Mouse (Mus musculus): ENCODE results near the gene Ssc5d. TPM values are rescaled to one million over a fixed set of nuclear protein-coding genes. Genes with fewer than 3 reads are reported as not detected.

The Ssc5d gene
- polyA plus RNA-seq, 1 experiment = 1.0 TPM

DNA sequence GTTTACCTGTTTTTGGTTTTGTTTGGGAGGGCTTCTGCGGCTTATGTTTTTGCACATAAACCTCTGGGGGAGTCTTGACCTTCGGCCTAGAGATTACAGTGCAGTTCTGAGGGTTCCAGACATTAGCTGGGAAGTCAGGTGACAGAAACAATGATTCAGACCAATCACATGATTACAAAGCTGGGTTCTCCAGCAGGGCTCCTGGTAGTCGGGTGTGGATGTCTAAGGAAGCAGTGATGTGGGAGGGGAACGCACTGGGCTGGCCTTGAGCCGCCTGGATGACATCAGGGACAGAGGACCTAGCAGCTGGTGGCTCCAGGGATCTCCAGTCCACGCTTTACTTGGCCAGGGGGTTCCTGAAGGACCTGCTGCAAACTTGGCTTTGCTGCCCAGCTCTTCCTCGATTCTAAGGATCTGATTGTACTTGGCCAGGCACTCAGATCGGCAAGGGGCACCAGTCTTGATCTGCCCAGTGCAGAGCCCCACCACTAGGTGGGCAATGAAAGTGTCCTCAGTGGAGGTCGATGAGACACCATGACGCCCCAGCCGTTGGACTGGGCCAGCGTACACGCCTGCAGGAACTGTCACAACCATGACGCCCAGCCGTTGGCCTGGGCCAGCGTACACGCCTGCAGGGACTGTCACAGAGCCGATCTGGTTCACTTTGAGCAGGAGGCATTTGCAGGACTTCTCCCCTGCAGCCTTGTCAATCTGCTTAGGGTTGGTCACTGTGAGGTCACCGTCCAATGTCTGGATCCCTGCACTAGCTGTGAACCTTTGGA lies 25.2 kb downstream of the Ssc5d start:
- no peak for TF ChIP-seq CTCF (IDR thresholded peaks at IDR 0.05; ENCODE audit: borderline replicate concordance, control insufficient read depth, extremely low read depth, insufficient read depth, low read length, poor library complexity)
- TF ChIP-seq POLR2A (IDR thresholded peaks at IDR 0.05; ENCODE audit: control insufficient read depth, extremely low read depth, insufficient read depth, low read length, poor library complexity) = no peak
- 91% methylated on average over 19 of the region's 19 CpGs for WGBS
- DNase-seq = no peak
- Histone ChIP-seq H3K36me3 (ENCODE audit: control insufficient read depth, insufficient read depth, low read length) (no peaks in the 10 kb centered on the region), H3K4me3 (ENCODE audit: control insufficient read depth, insufficient read depth, low read length) (no peak overlapping the region), H3K4me1 (replicated peaks; ENCODE audit: control insufficient read depth, insufficient read depth, low read length) (peaks cover 4% of the 10 kb centered on the region), H3K27ac (ENCODE audit: control insufficient read depth, insufficient read depth, low read length) (no peak overlapping the region), H3K27me3 (ENCODE audit: control insufficient read depth, insufficient read depth, low read length) (no peaks in the 10 kb centered on the region)

DNA sequence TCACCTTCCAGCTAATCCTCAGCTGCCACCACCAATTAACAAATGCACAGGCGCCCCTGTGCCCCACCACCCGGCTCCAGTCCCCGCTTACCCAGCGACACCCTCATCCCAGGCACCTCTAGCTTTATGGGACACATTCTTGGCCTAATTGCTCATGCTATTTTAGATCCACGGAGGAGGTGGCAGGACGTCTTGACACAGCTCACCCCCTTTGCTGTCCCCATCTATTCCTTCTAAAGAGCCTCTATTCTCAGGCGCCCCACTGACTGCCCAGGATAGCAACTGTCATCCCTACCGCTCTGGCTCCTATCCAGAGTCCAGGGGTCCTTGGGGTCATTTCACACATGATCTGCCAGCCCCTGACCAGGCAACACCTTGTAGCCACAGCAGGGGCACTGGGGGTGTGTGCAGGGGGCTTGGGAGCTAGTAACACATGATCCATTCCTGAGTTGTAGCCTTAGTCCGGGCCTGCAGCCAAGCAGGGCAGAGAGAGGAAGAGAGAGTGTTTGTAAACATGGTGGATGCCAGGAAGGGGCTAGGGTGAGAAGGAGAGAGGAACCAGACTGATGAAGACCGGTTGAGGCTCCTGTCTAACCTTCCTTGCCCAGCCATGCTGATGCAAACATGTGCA lies 28.3 kb downstream of the Ssc5d start:
- Histone ChIP-seq H3K4me1 (replicated peaks; ENCODE audit: control insufficient read depth, insufficient read depth, low read length) (no peaks in the 10 kb centered on the region; the same call in 1 of the 2 replicates), H3K27me3 (ENCODE audit: control insufficient read depth, insufficient read depth, low read length) (no peaks in the 10 kb centered on the region), H3K27ac (ENCODE audit: control insufficient read depth, insufficient read depth, low read length) (no peak overlapping the region), H3K36me3 (ENCODE audit: control insufficient read depth, insufficient read depth, low read length) (no peaks in the 10 kb centered on the region), H3K4me3 (ENCODE audit: control insufficient read depth, insufficient read depth, low read length) (no peak overlapping the region)
- TF ChIP-seq CTCF (IDR thresholded peaks at IDR 0.05; ENCODE audit: borderline replicate concordance, control insufficient read depth, extremely low read depth, insufficient read depth, low read length, poor library complexity) (no peak), POLR2A (IDR thresholded peaks at IDR 0.05; ENCODE audit: control insufficient read depth, extremely low read depth, insufficient read depth, low read length, poor library complexity) (no peak)
- 82% methylated on average over 10 of the region's 10 CpGs for WGBS
- no peak for DNase-seq

DNA sequence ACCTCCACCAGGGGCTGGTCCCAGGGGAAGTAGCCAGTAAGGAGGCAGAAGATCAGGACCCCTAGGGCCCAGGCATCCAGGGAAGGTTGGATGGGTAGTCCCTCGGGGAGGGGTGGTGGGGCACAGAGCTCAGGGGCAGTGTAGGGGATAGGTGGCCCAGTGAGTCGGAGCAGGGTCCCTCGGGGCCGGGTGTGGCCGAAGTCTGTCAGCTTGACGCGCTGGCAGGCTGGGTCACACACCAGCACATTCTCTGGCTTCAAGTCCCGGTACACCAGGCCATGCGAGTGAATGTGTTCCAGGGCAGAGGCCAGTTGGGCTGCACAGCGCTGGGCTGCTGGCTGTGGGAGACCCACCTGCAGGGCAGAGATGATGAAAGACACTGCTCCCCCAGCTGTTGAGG lies 31.8 kb downstream of the Ssc5d start:
- 96% methylated on average over 10 of the region's 10 CpGs for WGBS
- Histone ChIP-seq H3K36me3 (ENCODE audit: control insufficient read depth, insufficient read depth, low read length) (no peaks in the 10 kb centered on the region), H3K4me3 (ENCODE audit: control insufficient read depth, insufficient read depth, low read length) (no peak overlapping the region), H3K27ac (ENCODE audit: control insufficient read depth, insufficient read depth, low read length) (no peak overlapping the region), H3K4me1 (replicated peaks; ENCODE audit: control insufficient read depth, insufficient read depth, low read length) (no peaks in the 10 kb centered on the region), H3K27me3 (ENCODE audit: control insufficient read depth, insufficient read depth, low read length) (no peaks in the 10 kb centered on the region)
- TF ChIP-seq POLR2A (IDR thresholded peaks at IDR 0.05; ENCODE audit: control insufficient read depth, extremely low read depth, insufficient read depth, low read length, poor library complexity) = no peak
- no peak for TF ChIP-seq CTCF (IDR thresholded peaks at IDR 0.05; ENCODE audit: borderline replicate concordance, control insufficient read depth, extremely low read depth, insufficient read depth, low read length, poor library complexity)
- no peak for DNase-seq

DNA sequence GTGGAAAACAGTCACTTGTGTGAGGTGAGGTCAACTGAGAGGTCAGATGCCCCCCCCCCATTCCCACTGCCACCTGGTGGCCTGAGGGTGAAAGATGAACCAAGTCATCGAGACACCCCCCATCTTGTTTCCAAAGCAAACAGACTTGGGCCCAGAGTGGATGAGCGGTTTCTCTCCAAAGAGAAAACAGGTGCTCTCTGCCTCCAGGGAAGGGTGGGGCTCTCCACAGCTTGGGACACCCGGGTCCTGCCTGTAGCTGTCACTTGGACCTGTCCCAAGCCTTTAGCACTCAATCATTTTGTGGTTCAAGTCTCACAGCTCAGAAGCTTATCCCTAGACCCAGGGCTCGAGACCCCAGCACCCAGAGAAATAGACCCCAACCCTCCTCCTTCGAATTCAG lies 37.9 kb downstream of the Ssc5d start:
- TF ChIP-seq POLR2A (IDR thresholded peaks at IDR 0.05; ENCODE audit: control insufficient read depth, extremely low read depth, insufficient read depth, low read length, poor library complexity) (no peak), CTCF (IDR thresholded peaks at IDR 0.05; ENCODE audit: borderline replicate concordance, control insufficient read depth, extremely low read depth, insufficient read depth, low read length, poor library complexity) (no peak)
- Histone ChIP-seq H3K36me3 (ENCODE audit: control insufficient read depth, insufficient read depth, low read length) (no peaks in the 10 kb centered on the region), H3K27ac (ENCODE audit: control insufficient read depth, insufficient read depth, low read length) (no peak overlapping the region), H3K4me1 (replicated peaks; ENCODE audit: control insufficient read depth, insufficient read depth, low read length) (peaks cover 4% of the 10 kb centered on the region; the same call in 1 of the 2 replicates), H3K4me3 (ENCODE audit: control insufficient read depth, insufficient read depth, low read length) (no peak overlapping the region), H3K27me3 (ENCODE audit: control insufficient read depth, insufficient read depth, low read length) (no peaks in the 10 kb centered on the region)
- 77% methylated on average over 5 of the region's 5 CpGs for WGBS
- DNase-seq = no peak

DNA sequence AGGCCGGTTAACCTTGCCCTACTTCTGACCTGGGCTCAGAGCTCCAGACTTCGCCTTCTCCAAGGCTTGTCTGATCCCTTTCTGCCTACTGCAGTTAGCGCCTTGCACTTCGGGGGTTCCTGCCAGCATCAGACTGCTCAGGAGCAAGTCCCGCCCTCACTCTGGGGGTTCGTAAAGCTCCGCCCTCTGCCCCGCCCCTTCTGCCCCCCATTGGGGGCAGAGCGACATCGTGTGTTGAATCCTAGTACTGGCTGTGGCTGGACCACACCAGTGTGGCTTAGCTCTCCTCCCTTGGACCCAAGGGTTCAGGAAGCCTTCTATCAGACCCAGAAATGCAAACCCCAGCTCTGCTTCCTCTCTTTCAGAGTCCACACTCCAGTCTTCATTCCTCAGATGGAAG lies 38.7 kb downstream of the Ssc5d start, which contains the start of gene Sbk2:
TSS of gene Sbk2 (minus strand) at position 135 of the 400 bp plus-strand sequence.
- 3% methylated on average over 10 of the region's 10 CpGs for WGBS
- H3K4me1 ChIP-seq (replicated peaks; ENCODE audit: control insufficient read depth, insufficient read depth, low read length) = peaks cover 4% of the 10 kb centered on the region; the same call in 1 of the 2 replicates

DNA sequence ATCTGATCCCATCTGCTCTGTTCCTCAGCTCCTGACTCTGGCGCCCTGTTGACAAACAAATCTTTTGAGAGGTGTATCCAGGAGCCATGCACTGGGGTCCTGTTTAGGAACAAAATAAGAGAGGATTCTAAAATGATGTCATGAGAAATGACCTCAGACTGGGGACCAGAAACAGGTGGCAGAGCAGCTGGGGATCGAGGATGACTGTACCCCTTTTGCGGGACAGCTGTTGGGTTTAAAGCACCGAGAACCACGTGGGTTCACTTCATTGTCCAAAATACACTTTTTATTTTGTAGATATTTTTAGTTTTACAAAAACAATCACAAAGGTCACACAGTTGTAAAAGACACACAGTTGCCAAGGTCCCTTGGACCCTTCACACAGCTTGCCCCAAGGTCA lies 39.4 kb downstream of the Ssc5d start:
- no peak overlapping the region for H3K4me3 ChIP-seq (ENCODE audit: control insufficient read depth, insufficient read depth, low read length)
- no peaks in the 10 kb centered on the region for H3K27me3 ChIP-seq (ENCODE audit: control insufficient read depth, insufficient read depth, low read length)
- H3K27ac ChIP-seq (ENCODE audit: control insufficient read depth, insufficient read depth, low read length) = no peak overlapping the region
- DNase-seq = no peak
- TF ChIP-seq CTCF (IDR thresholded peaks at IDR 0.05; ENCODE audit: borderline replicate concordance, control insufficient read depth, extremely low read depth, insufficient read depth, low read length, poor library complexity) = no peak
- TF ChIP-seq POLR2A (IDR thresholded peaks at IDR 0.05; ENCODE audit: control insufficient read depth, extremely low read depth, insufficient read depth, low read length, poor library complexity) = no peak
- H3K36me3 ChIP-seq (ENCODE audit: control insufficient read depth, insufficient read depth, low read length) = no peaks in the 10 kb centered on the region
- 70% methylated on average over 5 of the region's 5 CpGs for WGBS
- H3K4me1 ChIP-seq (replicated peaks; ENCODE audit: control insufficient read depth, insufficient read depth, low read length) = peaks cover 4% of the 10 kb centered on the region; the same call in 1 of the 2 replicates

More for the DNA sequence above, 38.7 kb downstream of the Ssc5d start, which contains the start of gene Sbk2:
- Histone ChIP-seq H3K27me3 (ENCODE audit: control insufficient read depth, insufficient read depth, low read length) (no peaks in the 10 kb centered on the region), H3K27ac (ENCODE audit: control insufficient read depth, insufficient read depth, low read length) (no peak within 1 kb of the TSS), H3K36me3 (ENCODE audit: control insufficient read depth, insufficient read depth, low read length) (no peaks in the 10 kb centered on the region), H3K4me3 (ENCODE audit: control insufficient read depth, insufficient read depth, low read length) (no peak within 1 kb of the TSS)
- DNase-seq = peak; percentile 86
- TF ChIP-seq POLR2A (IDR thresholded peaks at IDR 0.05; ENCODE audit: control insufficient read depth, extremely low read depth, insufficient read depth, low read length, poor library complexity) (no peak), CTCF (IDR thresholded peaks at IDR 0.05; ENCODE audit: borderline replicate concordance, control insufficient read depth, extremely low read depth, insufficient read depth, low read length, poor library complexity) (peak; percentile 69; the same call in 1 of the 2 replicates)

Measured in thymus, adult 2 months (tissue).